Mouse (Mus musculus) bone marrow, adult 2 months (tissue): ENCODE data around the gene Lhx1. TPM values are rescaled to one million over a fixed set of nuclear protein-coding genes. Genes with fewer than 3 reads are reported as not detected.

Source experiments
- H3K27ac ChIP-seq: fragments of 200-500 bp; 2 replicates; pipeline ENCODE4 v1.5.1; 2012; ENCODE audit warnings: low read depth, mild to moderate bottlenecking, control low read depth, inconsistent platforms, low read length; ENCODE audit not compliant: control insufficient read depth, poor library complexity, insufficient read depth
- H3K4me1 ChIP-seq: fragments of 200-500 bp; 2 replicates; pipeline ENCODE4 v1.6.1; 2011; ENCODE audit warnings: low read length; ENCODE audit not compliant: control insufficient read depth, insufficient read depth
- H3K4me3 ChIP-seq: fragments of 200-500 bp; replicated peaks from 2 replicates; pipeline ENCODE3; 2011; ENCODE audit warnings: mild to moderate bottlenecking, low read depth, low read length, control low read depth; ENCODE audit not compliant: control insufficient read depth
- CTCF ChIP-seq: fragments of 200-500 bp; IDR thresholded peaks from 2 replicates; pipeline ENCODE4 v1.5.1; 2011; ENCODE audit warnings: low read length, control low read depth; ENCODE audit not compliant: control insufficient read depth, insufficient read depth
- POLR2A ChIP-seq: fragments of 200-500 bp; IDR thresholded peaks from 2 replicates; pipeline ENCODE4 v1.6.1; 2011; ENCODE audit warnings: low read depth, mild to moderate bottlenecking, control low read depth, low read length, borderline replicate concordance; ENCODE audit not compliant: control insufficient read depth
- WGBS: fragments of 180-500 bp; shearing (Covaris S2); methylation state at CpG from one replicate; pipeline ENCODE4 v1.1.7; 2018; 5-methylcytosine and 5-hydroxymethylcytosine counted together
- polyA plus RNA-seq: library from polyadenylated mRNA; stranded (reverse); fragments of >200 nt; gene quantifications from 2 replicates; pipeline ENCODE4 v1.2.4, GENCODE M21; 2011; ENCODE audit warnings: low replicate concordance; ENCODE audit not compliant: missing spikeins, insufficient read depth, insufficient read length

The Lhx1 gene
- polyA plus RNA-seq: not detected in 2 replicates

DNA sequence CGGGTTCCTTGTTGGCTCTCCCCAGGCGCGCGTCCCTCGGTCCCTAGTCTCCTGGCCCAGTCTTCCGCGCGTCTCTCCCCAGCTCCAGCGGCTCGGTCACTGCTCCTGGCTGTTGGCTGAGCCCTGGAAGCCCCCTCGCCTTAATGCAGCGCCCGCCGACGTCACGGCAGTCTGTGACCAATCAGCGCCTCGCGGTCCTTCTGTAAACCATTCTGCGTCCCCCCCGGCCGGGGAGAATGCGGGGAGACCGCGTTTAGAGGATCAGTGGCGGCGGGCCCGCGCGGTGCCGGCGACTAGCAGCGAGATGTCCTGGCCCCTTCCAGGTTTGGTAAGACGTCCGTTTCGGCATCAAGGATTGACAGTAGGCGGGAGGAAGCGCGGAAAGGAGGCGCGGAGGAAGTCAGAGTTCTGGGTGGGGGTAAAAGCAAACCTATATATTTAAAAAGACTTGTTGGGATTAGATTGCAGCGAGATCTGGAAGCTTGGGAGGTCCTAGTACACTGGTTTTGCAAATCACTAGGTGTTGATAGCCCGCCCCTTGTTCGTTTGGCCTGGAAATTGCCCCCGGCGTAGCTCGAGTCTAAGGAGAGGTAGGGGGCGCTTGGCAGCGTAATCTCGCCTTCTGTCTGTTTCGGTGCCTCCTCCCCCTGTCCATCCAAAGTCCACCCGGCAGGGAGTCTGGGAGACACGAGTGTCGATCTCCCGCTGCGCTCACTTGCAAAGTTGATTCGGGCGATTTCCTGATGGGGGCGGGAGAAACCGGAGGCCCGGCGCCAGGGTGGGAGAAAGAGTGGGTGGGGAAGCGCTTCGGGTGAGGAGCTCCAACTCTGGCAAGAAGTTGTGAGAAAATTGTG is at the start of gene Lhx1:
Gene Lhx1, minus strand, starts transcription at position 115 of the 854 bp plus-strand sequence.
- WGBS: 1% methylated on average over 64 of the region's 64 CpGs
- Histone ChIP-seq H3K27ac (no peak within 1 kb of the TSS), H3K4me3 (peak within 1 kb of the TSS; percentile 8), H3K4me1 (peaks cover 2% of the 10 kb centered on the region)
- TF ChIP-seq CTCF (no peak), POLR2A (no peak)

GRCm38 (mm10) chr11:84574834-84575233 is 49.5 kb upstream of the Lhx1 start:
- Histone ChIP-seq H3K27ac (no peak overlapping the region), H3K4me3 (no peak overlapping the region), H3K4me1 (no peaks in the 10 kb centered on the region)
- TF ChIP-seq CTCF (no peak), POLR2A (no peak)
- WGBS: 64% methylated on average over 8 of the region's 8 CpGs

- no peak overlapping the region for H3K4me3 ChIP-seq
- H3K4me1 ChIP-seq: no peaks in the 10 kb centered on the region
- 54% methylated on average over 8 of the region's 8 CpGs for WGBS
- no peak overlapping the region for H3K27ac ChIP-seq
- no peak for TF ChIP-seq POLR2A
- no peak for TF ChIP-seq CTCF
Observed at GRCm38 (mm10) chr11:84573637-84574036, 48.3 kb upstream of the Lhx1 start.

- no peaks in the 10 kb centered on the region for H3K4me1 ChIP-seq
- H3K4me3 ChIP-seq: no peak overlapping the region
- TF ChIP-seq CTCF (no peak), POLR2A (no peak)
- no peak overlapping the region for H3K27ac ChIP-seq
- WGBS: 58% methylated on average over 5 of the region's 5 CpGs
Observed at GRCm38 (mm10) chr11:84570812-84571211, 45.5 kb upstream of the Lhx1 start.

DNA sequence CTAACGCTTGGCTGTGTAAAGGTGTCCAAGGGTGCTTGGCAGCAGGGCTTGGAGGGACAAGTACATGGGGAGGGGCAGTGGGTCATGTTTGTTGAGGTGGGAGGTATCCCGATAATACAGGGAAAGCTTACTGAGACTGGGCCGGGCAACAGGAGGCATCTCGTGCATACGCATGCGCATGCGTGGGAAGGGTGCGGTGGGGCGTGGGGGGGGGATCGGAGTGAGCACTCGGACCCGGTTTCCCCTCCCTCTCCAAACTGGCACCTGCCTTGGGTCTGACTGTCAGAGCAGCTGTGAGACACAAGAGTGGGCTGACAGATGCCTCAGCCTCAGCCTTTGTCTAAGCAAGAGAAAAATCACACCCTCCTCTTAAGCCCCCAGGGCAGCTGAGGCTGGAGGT is 45.1 kb upstream of the Lhx1 start:
- Histone ChIP-seq H3K4me1 (no peaks in the 10 kb centered on the region), H3K27ac (no peak overlapping the region), H3K4me3 (no peak overlapping the region)
- TF ChIP-seq POLR2A (no peak), CTCF (no peak)
- WGBS: 76% methylated on average over 12 of the region's 12 CpGs

DNA sequence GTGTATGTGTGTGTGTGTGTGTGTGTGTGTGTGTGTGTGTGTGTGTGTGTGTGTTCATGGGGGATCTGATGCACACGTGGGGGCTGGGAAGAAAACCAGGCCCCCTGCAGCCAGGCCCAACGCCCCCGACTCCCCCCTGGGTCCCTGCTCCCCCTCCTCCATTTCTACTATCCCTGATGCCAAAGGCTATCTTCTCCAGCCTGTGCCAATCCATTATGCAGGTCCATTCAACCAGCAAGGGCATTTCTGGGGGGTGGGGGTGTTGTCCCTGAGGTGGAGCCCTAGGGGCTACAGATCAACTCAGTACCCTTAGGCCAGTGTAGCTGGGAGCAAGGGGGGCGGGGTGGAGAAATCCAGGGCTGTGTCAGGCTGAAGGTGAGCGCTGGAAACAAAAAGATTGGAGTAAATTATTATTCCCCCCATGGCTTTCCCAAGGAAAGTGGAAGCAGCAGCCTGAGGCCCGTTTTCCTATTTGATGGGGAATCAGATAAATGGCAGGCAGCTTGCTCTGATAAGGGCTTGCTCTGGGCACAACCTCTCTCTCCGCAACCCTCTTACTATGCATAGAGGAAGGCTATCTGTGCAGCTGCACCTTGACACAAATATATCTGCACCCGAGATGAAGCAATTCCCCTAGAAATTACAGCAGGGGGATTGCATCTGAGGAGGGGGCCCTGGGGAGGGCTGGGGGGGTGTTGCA is 43.9 kb upstream of the Lhx1 start:
- WGBS: 52% methylated on average over 8 of the region's 8 CpGs
- H3K4me3 ChIP-seq: no peak overlapping the region
- no peak for TF ChIP-seq POLR2A
- TF ChIP-seq CTCF: no peak
- no peak overlapping the region for H3K27ac ChIP-seq
- H3K4me1 ChIP-seq: no peaks in the 10 kb centered on the region

- Histone ChIP-seq H3K4me1 (no peaks in the 10 kb centered on the region), H3K4me3 (no peak overlapping the region), H3K27ac (no peak overlapping the region)
- 48% methylated on average over 5 of the region's 5 CpGs for WGBS
- TF ChIP-seq POLR2A: no peak
- no peak for TF ChIP-seq CTCF
Observed at GRCm38 (mm10) chr11:84568482-84568881, 43.1 kb upstream of the Lhx1 start.

DNA sequence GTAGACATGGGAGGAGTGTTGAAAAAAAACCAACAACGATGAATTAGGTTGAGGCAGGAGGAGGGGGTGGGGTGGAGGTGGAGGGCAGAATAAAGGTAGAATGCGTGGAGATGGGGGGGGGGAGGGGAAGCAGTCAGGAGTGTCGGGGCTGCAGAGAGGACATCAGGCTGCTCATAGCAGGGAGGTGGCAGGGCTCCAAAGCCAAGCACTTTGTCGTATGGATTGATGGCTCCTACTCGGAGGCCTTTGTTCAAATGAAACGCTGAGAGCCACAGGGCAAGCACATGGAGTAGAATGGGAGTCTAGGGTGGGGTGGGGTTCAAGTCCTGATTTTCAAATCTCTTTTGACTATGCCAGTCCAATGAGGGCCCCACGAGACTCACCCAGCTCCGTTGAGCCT is 41.4 kb upstream of the Lhx1 start:
- H3K4me1 ChIP-seq: no peaks in the 10 kb centered on the region
- H3K27ac ChIP-seq: no peak overlapping the region
- TF ChIP-seq CTCF: no peak
- TF ChIP-seq POLR2A: no peak
- WGBS: 46% methylated on average over 8 of the region's 8 CpGs
- no peak overlapping the region for H3K4me3 ChIP-seq
